Mouse (Mus musculus): Measurements from ENCODE around the gene Spata4. TPM values are rescaled to one million over a fixed set of nuclear protein-coding genes. Genes with fewer than 3 reads are reported as not detected.

The Spata4 gene
- total and polyA plus RNA-seq, 2 experiments from 2014 or later, result not detected

GRCm38 (mm10) chr8:54638634-54639033 is 38.1 kb downstream of the Spata4 start:
- Histone ChIP-seq H3K27me3 (ENCODE audit: control insufficient read depth, insufficient read depth, low read length) (no peaks in the 10 kb centered on the region), H3K4me1 (ENCODE audit: control insufficient read depth, insufficient read depth) (no peaks in the 10 kb centered on the region), H3K4me3 (ENCODE audit: low read depth, low read length) (no peak overlapping the region), H3K36me3 (replicated peaks; ENCODE audit: control insufficient read depth, insufficient read depth, low read length) (no peaks in the 10 kb centered on the region), H3K27ac (ENCODE audit: low read depth) (no peak overlapping the region), H3K9me3 (replicated peaks; ENCODE audit: control insufficient read depth, low read length) (no peaks in the 10 kb centered on the region), H3K9ac (replicated peaks; ENCODE audit: low read depth, low read length) (no peak overlapping the region), H3K4me2 (ENCODE audit: low read depth, low read length) (no peak overlapping the region)
- ATAC-seq (ENCODE audit: insufficient read depth, low read depth), result no peak
- DNase-seq (ENCODE audit: low spot score), result no peak
- TF ChIP-seq EP300 (IDR thresholded peaks at IDR 0.05; ENCODE audit: low read depth) (no peak), CTCF (IDR thresholded peaks at IDR 0.05; ENCODE audit: low read depth) (no peak)
- 77% methylated on average over 4 of the region's 4 CpGs for WGBS

Other genes starting within 250 kb of the Spata4 start
- 1.9 and 2.2 TPM in 2 replicates for gene Asb5, start 71.2 kb upstream of the Spata4 start, total RNA-seq (2014; rRNA removed; ENCODE audit: low replicate concordance)
- 6.6 and 8.6 TPM in 2 replicates for gene Asb5, start 71.2 kb upstream of the Spata4 start, polyA plus RNA-seq (2015; fragmentation: Nextera tagmentation; extraction: Ambion mirVana)
- 24.8 and 36.7 TPM in 2 replicates for gene Spcs3, start 70.8 kb upstream of the Spata4 start, total RNA-seq (2014; rRNA removed; ENCODE audit: low replicate concordance)
- 32.7 and 36.2 TPM in 2 replicates for gene Spcs3, start 70.8 kb upstream of the Spata4 start, polyA plus RNA-seq (2015; fragmentation: Nextera tagmentation; extraction: Ambion mirVana)

All from heart, postnatal 0 days (tissue).